Mouse (Mus musculus): ENCODE data around the gene Snapc4.

The Snapc4 gene

GRCm38 (mm10) chr2:26313394-26313793 is 67.1 kb downstream of the Snapc4 start:
- DNase-seq (ENCODE audit: low spot score): no peak

- DNase-seq (ENCODE audit: low spot score): no peak
Observed at GRCm38 (mm10) chr2:26312812-26313211, 67.6 kb downstream of the Snapc4 start.
